In the genomic region with DNA sequence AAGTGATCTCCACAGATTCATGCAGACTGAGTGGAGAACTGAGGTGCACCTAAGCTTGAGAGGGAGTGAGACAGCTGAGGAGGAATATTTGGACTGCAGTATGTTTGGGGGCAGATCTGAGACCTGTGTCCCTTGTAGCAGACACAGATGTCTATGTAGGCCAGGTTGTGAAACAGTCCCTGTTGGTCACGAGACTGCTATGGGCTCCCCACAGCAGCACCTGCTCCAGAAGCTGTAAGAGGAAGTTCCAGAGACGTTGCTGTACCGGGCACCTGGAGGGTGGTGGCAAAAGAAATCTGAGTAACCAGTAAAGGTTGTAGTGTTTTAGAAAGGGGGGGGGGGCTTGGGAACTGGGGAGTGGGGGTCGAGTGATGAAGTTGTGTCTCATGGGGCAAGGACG, we compare ENCODE assay signal across 26 mouse cellular contexts. TPM values are rescaled to one million over a fixed set of nuclear protein-coding genes. Genes with fewer than 3 reads are reported as not detected.
DNase-seq lines count a peak whose midpoint lies in the region; ATAC-seq and TF ChIP-seq lines count a peak whose summit lies in the region.
"Had no signal": no experiment of that assay in that cellular context is flagged by ENCODE, and none has a peak within 500 bp of the region (broad histone marks: within the 10 kb centered on the region; RNA-seq: fewer than 3 reads in every experiment).

No protein-coding gene starts in this region.

- 0 out of 2 replicates have a peak, but pooled peaks have one; percentile 31 for ATAC-seq in intestine, postnatal 0 days
- no peak for ATAC-seq in intestine, embryonic 16.5 days
- ATAC-seq in megakaryocyte progenitor cell, adult 5-6 weeks (replicated peaks; ENCODE audit: poor library complexity): peak; percentile 68
- ATAC-seq: forebrain, embryonic 14.5 days; hindbrain, embryonic 16.5 days; intestine, embryonic 15.5 days; Patski had no signal

- intact Hi-C loops in left cerebral cortex, postnatal 14 days (cut with DNase I): no loop called here

- TF ChIP-seq POLR2A in bone marrow, adult 2 months (IDR thresholded peaks at IDR 0.05; ENCODE audit: borderline replicate concordance, control insufficient read depth, low read depth, low read length): no peak

- DNase-seq in thymus, postnatal 14 days: peak; percentile 42
- DNase-seq in left cerebral cortex, adult 11 months (ENCODE audit: low spot score): no peak
- no peak for DNase-seq in left cerebral cortex, postnatal 14 days (ENCODE audit: low spot score in 2 of 2)
- no peak for DNase-seq in adrenal gland, adult (ENCODE audit: inconsistent age in 2 of 2, low spot score in 1 of 2)
- DNase-seq: adrenal gland, postnatal 10 days; cerebellum, adult 2 months; gastrocnemius, adult 2 months; kidney, postnatal 36 days; midbrain, embryonic 14.5 days; right cerebral cortex, postnatal 4 days had no signal

- H3K27me3 ChIP-seq in intestine, postnatal 0 days (replicated peaks; ENCODE audit: control insufficient read depth, insufficient read depth, low read length): no peaks in the 10 kb centered on the region
- no peaks in the 10 kb centered on the region for H3K27me3 ChIP-seq in intestine, embryonic 16.5 days (replicated peaks; ENCODE audit: control insufficient read depth, insufficient read depth, low read length)
- H3K27me3 ChIP-seq: intestine, embryonic 15.5 days; limb, embryonic 15.5 days; Patski had no signal

- no peaks in the 10 kb centered on the region for H3K9me3 ChIP-seq in intestine, postnatal 0 days (ENCODE audit: control insufficient read depth)
- no peaks in the 10 kb centered on the region for H3K9me3 ChIP-seq in intestine, embryonic 16.5 days (ENCODE audit: control insufficient read depth, low read length)
- H3K9me3 ChIP-seq: embryonic facial prominence, embryonic 15.5 days; G1E; hindbrain, embryonic 10.5 days; intestine, embryonic 15.5 days; limb, embryonic 15.5 days; liver, embryonic 15.5 days; neural tube, embryonic 12.5 days had no signal

- no peak overlapping the region for H3K4me3 ChIP-seq in intestine, postnatal 0 days (ENCODE audit: low read depth, low read length)
- no peak overlapping the region for H3K4me3 ChIP-seq in intestine, embryonic 16.5 days (ENCODE audit: low read length)
- no peak overlapping the region for H3K4me3 ChIP-seq in bone marrow, adult 2 months (replicated peaks; ENCODE audit: control insufficient read depth, low read depth, low read length)
- H3K4me3 ChIP-seq: embryonic facial prominence, embryonic 15.5 days; gastrocnemius, adult 2 months; hindbrain, embryonic 10.5 days; intestine, embryonic 15.5 days; limb, embryonic 15.5 days; liver, embryonic 15.5 days; neural tube, embryonic 12.5 days had no signal

- 54% methylated on average over 5 of the region's 5 CpGs for WGBS in intestine, postnatal 0 days
- WGBS in intestine, embryonic 16.5 days: 49% methylated on average over 5 of the region's 5 CpGs
- WGBS in bone marrow, adult 2 months: 10% methylated on average over 5 of the region's 5 CpGs

- no peak for TF ChIP-seq CTCF in intestine, postnatal 0 days (IDR thresholded peaks at IDR 0.05; ENCODE audit: low read depth)
- TF ChIP-seq CTCF in bone marrow, adult 2 months (IDR thresholded peaks at IDR 0.05; ENCODE audit: control insufficient read depth, insufficient read depth, low read length): no peak

- no peak overlapping the region for H3K27ac ChIP-seq in intestine, postnatal 0 days (ENCODE audit: low read depth, low read length)
- H3K27ac ChIP-seq in intestine, embryonic 16.5 days (ENCODE audit: low read length): no peak overlapping the region
- peak overlapping the region; percentile 50 for H3K27ac ChIP-seq in bone marrow, adult 2 months (ENCODE audit: control insufficient read depth, insufficient read depth, low read depth, low read length, poor library complexity)
- H3K27ac ChIP-seq: embryonic facial prominence, embryonic 15.5 days; gastrocnemius, adult 2 months; hindbrain, embryonic 10.5 days; intestine, embryonic 15.5 days; limb, embryonic 15.5 days; liver, embryonic 15.5 days; neural tube, embryonic 12.5 days had no signal

- no peaks in the 10 kb centered on the region for H3K36me3 ChIP-seq in intestine, postnatal 0 days (ENCODE audit: control insufficient read depth, insufficient read depth)
- H3K36me3 ChIP-seq in intestine, embryonic 16.5 days (ENCODE audit: control insufficient read depth, insufficient read depth, low read length): no peaks in the 10 kb centered on the region
- H3K36me3 ChIP-seq: embryonic facial prominence, embryonic 15.5 days; G1E; hindbrain, embryonic 10.5 days; intestine, embryonic 15.5 days; limb, embryonic 15.5 days; liver, embryonic 15.5 days; neural tube, embryonic 12.5 days had no signal

- H3K4me2 ChIP-seq in intestine, postnatal 0 days (replicated peaks; ENCODE audit: low read depth): no peak overlapping the region
- H3K4me2 ChIP-seq in intestine, embryonic 16.5 days (ENCODE audit: low read depth, low read length): no peak overlapping the region
- H3K4me2 ChIP-seq: embryonic facial prominence, embryonic 15.5 days; heart, embryonic 11.5 days; intestine, embryonic 15.5 days; limb, embryonic 15.5 days; liver, embryonic 15.5 days; neural tube, embryonic 12.5 days had no signal

- H3K9ac ChIP-seq in intestine, postnatal 0 days (ENCODE audit: low read depth, low read length): no peak overlapping the region
- H3K9ac ChIP-seq in intestine, embryonic 16.5 days (ENCODE audit: low read depth, low read length): no peak overlapping the region
- H3K9ac ChIP-seq: embryonic facial prominence, embryonic 15.5 days; intestine, embryonic 15.5 days; limb, embryonic 15.5 days; liver, embryonic 15.5 days; neural tube, embryonic 12.5 days had no signal

- H3K4me1 ChIP-seq in intestine, postnatal 0 days (replicated peaks; ENCODE audit: control insufficient read depth, insufficient read depth, low read length): peaks cover 2% of the 10 kb centered on the region; the same call in 1 of the 2 replicates
- H3K4me1 ChIP-seq in intestine, embryonic 16.5 days (ENCODE audit: control insufficient read depth, insufficient read depth, low read length): 0 out of 2 replicates have a peak, but pooled peaks cover 1% of the 10 kb centered on the region
- peaks cover 13% of the 10 kb centered on the region for H3K4me1 ChIP-seq in bone marrow, adult 2 months (ENCODE audit: control insufficient read depth, insufficient read depth, low read length)
- H3K4me1 ChIP-seq: embryonic facial prominence, embryonic 15.5 days; intestine, embryonic 15.5 days; limb, embryonic 15.5 days; liver, embryonic 15.5 days had no signal

RNA-seq across cellular contexts. Expression of a gene that starts 7.0 kb away (rescaled TPM):
- polyA plus RNA-seq in intestine, postnatal 0 days (2015; fragmentation: Nextera tagmentation; extraction: Ambion mirVana): 0.47 and 0.76 TPM in 2 replicates
- polyA plus RNA-seq in intestine, embryonic 16.5 days (2015; fragmentation: Nextera tagmentation; extraction: Ambion mirVana): 2.2 TPM in 2 replicates
- polyA plus RNA-seq in bone marrow, adult 2 months (2011; ENCODE audit: insufficient read depth, insufficient read length, low replicate concordance, missing spikeins): 5.5 and 15.6 TPM in 2 replicates
- 25.0 and 26.8 TPM in 2 replicates for total RNA-seq in megakaryocyte progenitor cell, adult 5-6 weeks (2015)
- 12.2 and 13.7 TPM in 2 replicates for total RNA-seq in megakaryocyte progenitor cell, adult 5-6 weeks (2017)
- total RNA-seq in left cerebral cortex, postnatal 14 days (2021): 1 to 10 TPM; 1.6 to 2.1 TPM
- polyA plus RNA-seq: G1E; heart, embryonic 11.5 days; heart, postnatal 0 days had no signal

RNA-seq across cellular contexts. Expression of a gene that starts 50.8 kb away (rescaled TPM):
- 0.67 and 0.74 TPM in 2 replicates for polyA plus RNA-seq in intestine, postnatal 0 days (2015; fragmentation: Nextera tagmentation; extraction: Ambion mirVana)
- 1.9 and 2.1 TPM in 2 replicates for polyA plus RNA-seq in intestine, embryonic 16.5 days (2015; fragmentation: Nextera tagmentation; extraction: Ambion mirVana)
- not detected in 2 replicates for polyA plus RNA-seq in bone marrow, adult 2 months (2011; ENCODE audit: insufficient read depth, insufficient read length, low replicate concordance, missing spikeins)
- not detected in 2 replicates for total RNA-seq in megakaryocyte progenitor cell, adult 5-6 weeks (2015)
- total RNA-seq in megakaryocyte progenitor cell, adult 5-6 weeks (2017): not detected in 2 replicates
- total RNA-seq in left cerebral cortex, postnatal 14 days (2021): 10 to 100 TPM; 11.4 to 14.1 TPM
- total RNA-seq: gastrocnemius, adult 2 months had no signal
- polyA plus RNA-seq: G1E, Patski had no signal
